In the genomic region with DNA sequence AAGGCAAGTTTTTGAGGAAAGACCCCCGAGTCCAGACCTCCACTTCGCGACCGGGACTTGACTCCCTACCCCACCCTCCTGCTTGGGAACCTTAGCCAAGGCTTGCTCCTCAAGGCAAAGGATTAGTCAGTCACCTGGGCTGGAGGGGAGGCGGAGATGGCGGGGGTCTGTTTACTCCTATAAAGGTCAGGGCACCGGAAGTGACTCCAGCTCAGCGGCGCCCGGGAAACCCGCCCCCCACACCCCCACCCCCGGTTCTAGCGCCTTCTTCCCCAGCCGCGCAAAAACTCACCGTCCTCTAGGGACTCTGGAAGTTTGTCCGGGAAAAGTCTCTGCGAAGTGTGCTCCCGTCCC, we compare ENCODE assay signal across 8 mouse cellular contexts. TPM values are rescaled to one million over a fixed set of nuclear protein-coding genes. Genes with fewer than 3 reads are reported as not detected.
DNase-seq lines count a peak whose midpoint lies in the region; ATAC-seq and TF ChIP-seq lines count a peak whose summit lies in the region.

No protein-coding gene starts in this region.

- H3K9me3 ChIP-seq in liver, embryonic 11.5 days (ENCODE audit: control insufficient read depth, low read length): no peaks in the 10 kb centered on the region
- H3K9me3 ChIP-seq in stomach, postnatal 0 days (ENCODE audit: control insufficient read depth, low read length): no peaks in the 10 kb centered on the region

- peak overlapping the region; percentile 93 for H3K4me3 ChIP-seq in testis, adult 2 months (ENCODE audit: control insufficient read depth, low read depth, low read length)
- H3K4me3 ChIP-seq in liver, embryonic 11.5 days (ENCODE audit: low read depth, low read length): peak overlapping the region; percentile 66
- H3K4me3 ChIP-seq in stomach, postnatal 0 days (ENCODE audit: low read depth, low read length): peak overlapping the region; percentile 57

- no peaks in the 10 kb centered on the region for H3K27me3 ChIP-seq in testis, adult 2 months (ENCODE audit: control insufficient read depth, insufficient read depth, low read length)
- peaks cover 61% of the 10 kb centered on the region for H3K27me3 ChIP-seq in liver, embryonic 11.5 days (replicated peaks; ENCODE audit: control insufficient read depth, insufficient read depth, low read length)
- no peaks in the 10 kb centered on the region for H3K27me3 ChIP-seq in stomach, postnatal 0 days (ENCODE audit: control insufficient read depth, insufficient read depth, low read length)

- TF ChIP-seq POLR2A in testis, adult 2 months (IDR thresholded peaks at IDR 0.05; ENCODE audit: control insufficient read depth, low read depth, low read length): no peak

- no peak overlapping the region for H3K27ac ChIP-seq in testis, adult 2 months (ENCODE audit: control insufficient read depth, insufficient read depth, low read depth, low read length)
- H3K27ac ChIP-seq in liver, embryonic 11.5 days (ENCODE audit: low read depth, low read length): no peak overlapping the region
- H3K27ac ChIP-seq in stomach, postnatal 0 days (replicated peaks): no peak overlapping the region

- H3K4me1 ChIP-seq in testis, adult 2 months (ENCODE audit: control insufficient read depth, insufficient read depth, low read length): peaks cover 28% of the 10 kb centered on the region
- H3K4me1 ChIP-seq in liver, embryonic 11.5 days (replicated peaks; ENCODE audit: control insufficient read depth, insufficient read depth, low read length): peaks cover 9% of the 10 kb centered on the region
- peaks cover 2% of the 10 kb centered on the region; the same call in 1 of the 2 replicates for H3K4me1 ChIP-seq in stomach, postnatal 0 days (replicated peaks; ENCODE audit: control insufficient read depth, insufficient read depth)

- DNase-seq in adrenal gland, postnatal 36 days: peak; percentile 47 to 55
- no peak for DNase-seq in adrenal gland, adult 18-20 months (ENCODE audit: low spot score in 2 of 2)
- DNase-seq in testis, postnatal 10 days (ENCODE audit: low spot score): no peak
- DNase-seq in liver, embryonic 11.5 days (ENCODE audit: low spot score): no peak
- no peak for DNase-seq in stomach, postnatal 0 days (ENCODE audit: low spot score)
- no peak for DNase-seq in c-Kit-positive CD71-positive TER-119-positive erythroid progenitor cells, embryonic 14.5 days (ENCODE audit: low spot score)
- DNase-seq in gastrocnemius, postnatal 4 days (ENCODE audit: low spot score in 2 of 2): no peak

- no peak for ATAC-seq in liver, embryonic 11.5 days (replicated peaks; ENCODE audit: low FRiP score)
- ATAC-seq in stomach, postnatal 0 days (ENCODE audit: low FRiP score, low TSS enrichment): no peak

- 4% methylated on average over 19 of the region's 19 CpGs for WGBS in liver, embryonic 11.5 days
- 2% methylated on average over 19 of the region's 19 CpGs for WGBS in stomach, postnatal 0 days

- TF ChIP-seq EP300 in stomach, postnatal 0 days (optimal IDR thresholded peaks at IDR 0.05): no peak

- peak overlapping the region; percentile 25; the same call in 1 of the 2 replicates for H3K9ac ChIP-seq in liver, embryonic 11.5 days (ENCODE audit: low read depth, low read length)
- H3K9ac ChIP-seq in stomach, postnatal 0 days (ENCODE audit: low read length): peak overlapping the region; percentile 71

- H3K36me3 ChIP-seq in testis, adult 2 months (ENCODE audit: control insufficient read depth, insufficient read depth, low read length): no peaks in the 10 kb centered on the region; the same call in 1 of the 2 replicates
- H3K36me3 ChIP-seq in liver, embryonic 11.5 days (ENCODE audit: control insufficient read depth, insufficient read depth, low read length): no peaks in the 10 kb centered on the region
- H3K36me3 ChIP-seq in stomach, postnatal 0 days (ENCODE audit: control insufficient read depth, insufficient read depth, low read length): no peaks in the 10 kb centered on the region

- peak overlapping the region; percentile 81 for H3K4me2 ChIP-seq in liver, embryonic 11.5 days
- H3K4me2 ChIP-seq in stomach, postnatal 0 days (replicated peaks; ENCODE audit: low read depth): peak overlapping the region; percentile 90

- no peak for TF ChIP-seq CTCF in testis, adult 2 months (IDR thresholded peaks at IDR 0.05; ENCODE audit: control insufficient read depth, insufficient read depth, insufficient replicate concordance, low read depth, low read length)
- TF ChIP-seq CTCF in stomach, postnatal 0 days (IDR thresholded peaks at IDR 0.05; ENCODE audit: low read depth): no peak

RNA-seq across cellular contexts. Expression of a gene that starts 0.4 kb away (rescaled TPM):
- total RNA-seq in adrenal gland, postnatal 36 days (2021): 10 to 100 TPM; 36.8 to 50.1 TPM
- 10 to 100 TPM; 35.1 to 46.9 TPM for total RNA-seq in adrenal gland, adult 18-20 months (2021)
- 8.3 and 9.0 TPM in 2 replicates for polyA plus RNA-seq in testis, adult 2 months (2012; rRNA removed)
- polyA plus RNA-seq in liver, embryonic 11.5 days (2014; fragmentation: Nextera tagmentation; extraction: Ambion mirVana): 6.6 and 6.8 TPM in 2 replicates
- polyA plus RNA-seq in stomach, postnatal 0 days (2015; fragmentation: Nextera tagmentation; extraction: Ambion mirVana): 3.6 and 3.7 TPM in 2 replicates
- 1 to 10 TPM; 2.5 to 4.1 TPM for total RNA-seq in gastrocnemius, postnatal 4 days (2021)

RNA-seq across cellular contexts. Expression of a gene that starts 50.6 kb away (rescaled TPM):
- total RNA-seq in adrenal gland, postnatal 36 days (2021): 100 to 1,000 TPM; 529 to 536 TPM
- 100 to 1,000 TPM; 471 to 498 TPM for total RNA-seq in adrenal gland, adult 18-20 months (2021)
- polyA plus RNA-seq in testis, adult 2 months (2012; rRNA removed): 89.0 and 95.9 TPM in 2 replicates
- 503 and 546 TPM in 2 replicates for polyA plus RNA-seq in liver, embryonic 11.5 days (2014; fragmentation: Nextera tagmentation; extraction: Ambion mirVana)
- polyA plus RNA-seq in stomach, postnatal 0 days (2015; fragmentation: Nextera tagmentation; extraction: Ambion mirVana): 530 and 542 TPM in 2 replicates
- 100 to 1,000 TPM; 234 to 243 TPM for total RNA-seq in gastrocnemius, postnatal 4 days (2021)

Comparison
In these comparisons a context has a peak if more than half of its experiments do, and no peak if none do; other contexts are left out.
1. DNase-seq: peak in adrenal gland, postnatal 36 days (2 of 2); none in adrenal gland, adult 18-20 months (0 of 2), testis, postnatal 10 days (single experiment), liver, embryonic 11.5 days (single experiment), stomach, postnatal 0 days (single experiment), c-Kit-positive CD71-positive TER-119-positive erythroid progenitor cells, embryonic 14.5 days (single experiment) and gastrocnemius, postnatal 4 days (0 of 2).
2. RNA of a gene that starts 0.4 kb away (total RNA-seq): 36.8 to 50.1 TPM in adrenal gland, postnatal 36 days and 35.1 to 46.9 TPM in adrenal gland, adult 18-20 months; 2.5 to 4.1 TPM in gastrocnemius, postnatal 4 days; every median in the first group is over 4 times any median in the second.
3. Peak in every context shown above with its lines, with median percentiles within 50 percentile points of each other: H3K4me3 ChIP-seq.